Mouse (Mus musculus): ENCODE results near the gene Ythdf1. TPM values are rescaled to one million over a fixed set of nuclear protein-coding genes. Genes with fewer than 3 reads are reported as not detected.

The Ythdf1 gene
- total RNA-seq, 4 experiments from 2014 or later, result 53.7 to 57.3 (median 55.3) TPM

- peak in 1 of 2 experiments; percentile 33 for DNase-seq (ENCODE audit: low spot score in 2 of 2)
Measured at GRCm38 (mm10) chr2:180910928-180911327, 9.8 kb downstream of the Ythdf1 start.

GRCm38 (mm10) chr2:180905556-180906221 is 15.1 kb downstream of the Ythdf1 start:
- DNase-seq (ENCODE audit: low spot score in 2 of 2), result no peak

- no peak for DNase-seq (ENCODE audit: low spot score in 2 of 2)
Measured at GRCm38 (mm10) chr2:180904435-180905208, 16.1 kb downstream of the Ythdf1 start.

GRCm38 (mm10) chr2:180902086-180902485 is 18.7 kb downstream of the Ythdf1 start:
- DNase-seq (ENCODE audit: low spot score in 2 of 2), result no peak

- no peak for DNase-seq (ENCODE audit: low spot score in 2 of 2)
Measured at GRCm38 (mm10) chr2:180897857-180898256, 22.9 kb downstream of the Ythdf1 start.

GRCm38 (mm10) chr2:180896819-180897625 is 23.7 kb downstream of the Ythdf1 start:
- peak in 1 of 2 experiments; percentile 37 for DNase-seq (ENCODE audit: low spot score in 2 of 2)

- DNase-seq (ENCODE audit: low spot score in 2 of 2), result peak in 1 of 2 experiments; percentile 24
Measured at GRCm38 (mm10) chr2:180895837-180896525, 24.8 kb downstream of the Ythdf1 start.

GRCm38 (mm10) chr2:180895321-180895720 is 25.4 kb downstream of the Ythdf1 start:
- peak in 1 of 2 experiments; percentile 25 for DNase-seq (ENCODE audit: low spot score in 2 of 2)

GRCm38 (mm10) chr2:180894734-180895133 is 26.0 kb downstream of the Ythdf1 start:
- peak; percentile 89 to 93 for DNase-seq (ENCODE audit: low spot score in 2 of 2)

GRCm38 (mm10) chr2:180894029-180894623 is 26.6 kb downstream of the Ythdf1 start:
- peak in 1 of 2 experiments; percentile 42 for DNase-seq (ENCODE audit: low spot score in 2 of 2)

GRCm38 (mm10) chr2:180893537-180894028 is 27.2 kb downstream of the Ythdf1 start:
- DNase-seq (ENCODE audit: low spot score in 2 of 2), result peak in 1 of 2 experiments; percentile 45

- peak; percentile 88 to 89 for DNase-seq (ENCODE audit: low spot score in 2 of 2)
Measured at GRCm38 (mm10) chr2:180892841-180893521, 27.8 kb downstream of the Ythdf1 start.

GRCm38 (mm10) chr2:180891835-180892323 is 28.9 kb downstream of the Ythdf1 start:
- no peak for DNase-seq (ENCODE audit: low spot score in 2 of 2)

- peak; percentile 71 to 74 for DNase-seq (ENCODE audit: low spot score in 2 of 2)
Measured at GRCm38 (mm10) chr2:180891075-180891834, 29.5 kb downstream of the Ythdf1 start.

GRCm38 (mm10) chr2:180890422-180891074 is 30.2 kb downstream of the Ythdf1 start:
- DNase-seq (ENCODE audit: low spot score in 2 of 2), result no peak

- DNase-seq (ENCODE audit: low spot score in 2 of 2), result no peak
Measured at GRCm38 (mm10) chr2:180889921-180890280, 30.8 kb downstream of the Ythdf1 start.

GRCm38 (mm10) chr2:180889271-180889920 is 31.4 kb downstream of the Ythdf1 start:
- no peak for DNase-seq (ENCODE audit: low spot score in 2 of 2)

- no peak for DNase-seq (ENCODE audit: low spot score in 2 of 2)
Measured at GRCm38 (mm10) chr2:180885270-180885669, 35.5 kb downstream of the Ythdf1 start.

All from layer of hippocampus, adult 8-10 months (tissue).